Mouse (Mus musculus): Measurements from ENCODE around the gene Prkci. TPM values are rescaled to one million over a fixed set of nuclear protein-coding genes. Genes with fewer than 3 reads are reported as not detected.

Prkci gene
- polyA plus RNA-seq, 1 experiment, result 1.0 TPM

DNA sequence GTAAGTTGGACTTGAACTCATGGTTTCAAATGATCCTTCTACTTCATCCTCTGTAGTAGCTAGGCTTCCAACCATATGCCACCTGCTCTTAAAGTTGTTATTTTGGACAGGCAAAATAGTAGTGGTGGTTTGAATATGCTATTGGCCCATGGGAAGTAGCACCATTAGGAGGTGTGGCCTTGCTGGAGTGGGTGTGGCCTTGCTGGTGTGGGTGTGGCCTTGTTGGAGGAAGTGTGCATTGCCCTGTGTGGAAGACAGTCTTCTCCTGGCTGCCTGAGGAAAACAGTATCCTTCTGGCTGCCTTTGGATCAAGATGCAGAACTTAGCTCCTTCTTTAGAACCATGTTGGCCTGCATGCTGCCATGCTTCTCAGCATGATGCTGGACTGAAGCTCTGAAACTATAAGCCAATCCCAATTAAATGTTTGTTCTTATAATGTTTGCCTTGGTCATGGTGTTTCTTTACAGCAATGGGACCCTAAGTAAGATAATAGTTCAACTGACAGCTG is 2.4 kb upstream of the Prkci start:
- no peaks in the 10 kb centered on the region for H3K36me3 ChIP-seq (replicated peaks; ENCODE audit: low read length)
- H3K4me1 ChIP-seq, result peaks cover 30% of the 10 kb centered on the region
- H3K4me3 ChIP-seq (replicated peaks), result no peak overlapping the region
- H3K27me3 ChIP-seq (replicated peaks), result no peaks in the 10 kb centered on the region
- H3K9me3 ChIP-seq, result no peaks in the 10 kb centered on the region
- TF ChIP-seq GATA1 (IDR thresholded peaks at IDR 0.05; ENCODE audit: borderline replicate concordance, low read length) (no peak), FLI1 (IDR thresholded peaks at IDR 0.05; ENCODE audit: low read length) (no peak)

DNA sequence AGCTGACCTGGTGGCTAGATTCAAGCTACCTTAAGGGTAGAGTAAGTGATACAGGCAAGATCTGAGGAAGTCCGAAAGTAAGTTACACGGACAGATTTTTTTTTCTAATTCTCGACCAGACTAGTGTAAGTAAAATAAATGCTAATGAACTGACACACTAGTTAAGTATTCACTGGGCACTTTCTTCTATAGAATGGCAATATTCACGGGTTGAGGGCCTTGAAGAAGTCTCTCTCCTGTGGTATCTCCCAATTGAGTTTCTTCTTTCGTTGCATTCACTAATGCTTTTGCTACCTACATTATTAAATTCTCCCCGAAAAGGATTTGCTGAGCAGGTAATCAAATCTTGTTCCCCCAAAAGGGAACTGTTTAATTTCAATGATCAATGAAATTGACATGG is 688 bp upstream of the Prkci start:
- H3K4me1 ChIP-seq, result peaks cover 39% of the 10 kb centered on the region
- H3K36me3 ChIP-seq (replicated peaks; ENCODE audit: low read length), result no peaks in the 10 kb centered on the region
- H3K9me3 ChIP-seq, result no peaks in the 10 kb centered on the region
- H3K27me3 ChIP-seq (replicated peaks), result no peaks in the 10 kb centered on the region
- TF ChIP-seq FLI1 (IDR thresholded peaks at IDR 0.05; ENCODE audit: low read length) (no peak), GATA1 (IDR thresholded peaks at IDR 0.05; ENCODE audit: borderline replicate concordance, low read length) (no peak)
- H3K4me3 ChIP-seq (replicated peaks), result peak overlapping the region; percentile 94

GRCm38 (mm10) chr3:30995899-30996687 is 546 bp downstream of the Prkci start:
- Histone ChIP-seq H3K4me3 (replicated peaks) (peak overlapping the region; percentile 94), H3K4me1 (peaks cover 46% of the 10 kb centered on the region)
- TF ChIP-seq GATA1 (IDR thresholded peaks at IDR 0.05; ENCODE audit: borderline replicate concordance, low read length) (no peak), FLI1 (IDR thresholded peaks at IDR 0.05; ENCODE audit: low read length) (no peak)

GRCm38 (mm10) chr3:30996688-30997014 is 1.1 kb downstream of the Prkci start:
- Histone ChIP-seq H3K4me1 (peaks cover 50% of the 10 kb centered on the region), H3K4me3 (replicated peaks) (peak overlapping the region; percentile 94), H3K9me3 (no peaks in the 10 kb centered on the region), H3K36me3 (replicated peaks; ENCODE audit: low read length) (no peaks in the 10 kb centered on the region), H3K27me3 (replicated peaks) (no peaks in the 10 kb centered on the region)
- no peak for TF ChIP-seq FLI1 (IDR thresholded peaks at IDR 0.05; ENCODE audit: low read length)
- no peak for TF ChIP-seq GATA1 (IDR thresholded peaks at IDR 0.05; ENCODE audit: borderline replicate concordance, low read length)

More at GRCm38 (mm10) chr3:30995899-30996687, 546 bp downstream of the Prkci start:
- Histone ChIP-seq H3K36me3 (replicated peaks; ENCODE audit: low read length) (no peaks in the 10 kb centered on the region), H3K27me3 (replicated peaks) (no peaks in the 10 kb centered on the region), H3K9me3 (no peaks in the 10 kb centered on the region)

- Histone ChIP-seq H3K9me3 (peaks cover 8% of the 10 kb centered on the region), H3K27me3 (replicated peaks) (no peaks in the 10 kb centered on the region), H3K4me3 (replicated peaks) (no peak overlapping the region), H3K4me1 (peaks cover 47% of the 10 kb centered on the region), H3K36me3 (replicated peaks; ENCODE audit: low read length) (no peaks in the 10 kb centered on the region)
- TF ChIP-seq GATA1 (IDR thresholded peaks at IDR 0.05; ENCODE audit: borderline replicate concordance, low read length) (no peak), FLI1 (IDR thresholded peaks at IDR 0.05; ENCODE audit: low read length) (no peak)
Measured at GRCm38 (mm10) chr3:30999401-31000017, 4.0 kb downstream of the Prkci start.

GRCm38 (mm10) chr3:31000018-31000407 is 4.5 kb downstream of the Prkci start:
- TF ChIP-seq GATA1 (IDR thresholded peaks at IDR 0.05; ENCODE audit: borderline replicate concordance, low read length), result no peak
- no peak for TF ChIP-seq FLI1 (IDR thresholded peaks at IDR 0.05; ENCODE audit: low read length)
- Histone ChIP-seq H3K36me3 (replicated peaks; ENCODE audit: low read length) (no peaks in the 10 kb centered on the region), H3K9me3 (peaks cover 8% of the 10 kb centered on the region)

GRCm38 (mm10) chr3:31001048-31001676 is 5.6 kb downstream of the Prkci start:
- Histone ChIP-seq H3K27me3 (replicated peaks) (no peaks in the 10 kb centered on the region), H3K4me1 (peaks cover 39% of the 10 kb centered on the region), H3K36me3 (replicated peaks; ENCODE audit: low read length) (no peaks in the 10 kb centered on the region), H3K4me3 (replicated peaks) (no peak overlapping the region), H3K9me3 (peaks cover 8% of the 10 kb centered on the region)
- TF ChIP-seq FLI1 (IDR thresholded peaks at IDR 0.05; ENCODE audit: low read length) (no peak), GATA1 (IDR thresholded peaks at IDR 0.05; ENCODE audit: borderline replicate concordance, low read length) (no peak)

More at GRCm38 (mm10) chr3:31000018-31000407, 4.5 kb downstream of the Prkci start:
- H3K27me3 ChIP-seq (replicated peaks), result no peaks in the 10 kb centered on the region
- no peak overlapping the region for H3K4me3 ChIP-seq (replicated peaks)
- H3K4me1 ChIP-seq, result peaks cover 42% of the 10 kb centered on the region

DNA sequence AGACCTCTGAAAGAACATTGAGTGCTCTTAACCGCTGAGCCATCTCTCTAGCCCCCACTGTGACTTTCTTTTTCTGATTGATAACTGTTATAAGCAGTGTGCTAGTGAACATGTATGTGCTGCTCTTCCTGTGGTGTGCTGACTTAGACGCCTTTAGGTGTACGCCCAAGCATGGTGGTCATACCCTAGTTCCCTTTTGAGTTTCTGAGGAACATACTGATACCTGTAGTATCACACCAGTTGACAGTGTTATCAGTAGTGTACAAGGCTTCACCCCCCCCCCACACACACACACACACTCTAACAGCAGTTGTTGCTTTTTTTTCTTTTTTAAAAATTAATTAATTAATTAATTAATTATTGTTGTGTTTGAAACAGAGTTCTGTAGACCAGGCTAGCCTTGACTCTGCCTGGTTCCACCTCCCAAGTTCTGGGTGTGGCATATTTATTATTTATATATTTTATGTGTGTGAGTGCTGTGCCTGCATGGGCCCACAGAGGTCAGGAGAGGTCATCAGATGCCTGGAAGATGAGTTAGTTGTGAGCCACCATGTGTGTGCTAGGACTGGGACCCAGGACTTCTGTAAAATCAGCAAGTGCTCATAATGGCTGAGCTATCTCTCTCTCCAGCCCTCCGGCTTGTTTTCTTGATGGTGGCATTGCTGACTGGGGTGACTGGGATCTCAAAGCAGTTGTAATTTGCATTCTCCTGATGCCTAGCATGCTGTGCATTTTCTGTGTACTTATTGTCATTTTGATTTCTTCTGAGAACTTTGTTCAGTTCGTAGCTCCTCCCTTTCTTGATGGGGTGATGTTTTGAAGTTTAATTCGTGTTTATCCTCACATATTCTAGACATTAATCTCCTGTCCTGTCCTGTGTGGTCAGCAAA is 9.0 kb downstream of the Prkci start:
- TF ChIP-seq FLI1 (IDR thresholded peaks at IDR 0.05; ENCODE audit: low read length) (no peak), GATA1 (IDR thresholded peaks at IDR 0.05; ENCODE audit: borderline replicate concordance, low read length) (no peak)
- Histone ChIP-seq H3K4me3 (replicated peaks) (no peak overlapping the region), H3K27me3 (replicated peaks) (no peaks in the 10 kb centered on the region), H3K36me3 (replicated peaks; ENCODE audit: low read length) (no peaks in the 10 kb centered on the region), H3K4me1 (peaks cover 18% of the 10 kb centered on the region), H3K9me3 (peaks cover 8% of the 10 kb centered on the region)

DNA sequence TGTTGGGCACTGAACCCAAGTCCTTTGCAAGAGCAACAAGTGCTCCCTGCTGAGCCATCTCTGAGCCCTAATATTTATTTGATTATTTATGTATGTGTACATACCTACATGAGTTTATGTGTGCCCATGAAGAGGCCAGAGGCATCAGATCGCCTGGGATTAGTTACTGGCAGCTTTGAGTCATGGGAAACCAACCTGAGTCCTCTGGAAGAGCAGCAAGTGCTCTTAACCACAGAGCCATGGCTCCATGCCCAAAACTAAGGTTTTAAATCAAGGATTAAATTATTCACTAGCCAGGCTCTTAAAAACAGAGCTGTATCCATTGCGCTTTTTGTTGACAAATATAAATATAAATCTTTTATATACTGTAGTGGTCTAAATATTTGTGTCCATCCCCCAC is 18.8 kb downstream of the Prkci start:
- Histone ChIP-seq H3K27me3 (replicated peaks) (no peaks in the 10 kb centered on the region), H3K4me1 (peaks cover 13% of the 10 kb centered on the region), H3K36me3 (replicated peaks; ENCODE audit: low read length) (no peaks in the 10 kb centered on the region), H3K4me3 (replicated peaks) (no peak overlapping the region), H3K9me3 (no peaks in the 10 kb centered on the region)
- TF ChIP-seq FLI1 (IDR thresholded peaks at IDR 0.05; ENCODE audit: low read length), result no peak
- no peak for TF ChIP-seq GATA1 (IDR thresholded peaks at IDR 0.05; ENCODE audit: borderline replicate concordance, low read length)
